Mouse (Mus musculus): Measurements from ENCODE around the gene Epo. TPM values are rescaled to one million over a fixed set of nuclear protein-coding genes. Genes with fewer than 3 reads are reported as not detected.

The Epo gene
- polyA plus RNA-seq, 1 experiment from 2014 or later: not detected

- Histone ChIP-seq H3K9me3 (no peaks in the 10 kb centered on the region), H3K36me3 (no peaks in the 10 kb centered on the region), H3K9ac (no peak overlapping the region), H3K4me3 (no peak overlapping the region), H3K27me3 (peaks cover 3% of the 10 kb centered on the region; the same call in 1 of the 2 replicates), H3K4me1 (no peaks in the 10 kb centered on the region), H3K4me2 (no peak overlapping the region), H3K27ac (no peak overlapping the region)
- 56% methylated on average over 7 of the region's 7 CpGs for WGBS
- no peak for ATAC-seq (ENCODE audit: insufficient number of reproducible peaks, insufficient read depth, low FRiP score, low TSS enrichment, low read depth)
Observed at GRCm38 (mm10) chr5:137455866-137456591, 77.0 kb downstream of the Epo start.

- Histone ChIP-seq H3K4me3 (no peak overlapping the region), H3K9ac (no peak overlapping the region), H3K4me1 (no peaks in the 10 kb centered on the region), H3K27me3 (peaks cover 3% of the 10 kb centered on the region; the same call in 1 of the 2 replicates), H3K9me3 (no peaks in the 10 kb centered on the region), H3K27ac (no peak overlapping the region), H3K4me2 (no peak overlapping the region), H3K36me3 (no peaks in the 10 kb centered on the region)
- no peak for ATAC-seq (ENCODE audit: insufficient number of reproducible peaks, insufficient read depth, low FRiP score, low TSS enrichment, low read depth)
- WGBS: 81% methylated on average over 6 of the region's 6 CpGs
Observed at GRCm38 (mm10) chr5:137455206-137455605, 77.8 kb downstream of the Epo start.

- Histone ChIP-seq H3K27me3 (no peaks in the 10 kb centered on the region), H3K4me3 (no peak overlapping the region), H3K27ac (no peak overlapping the region), H3K9me3 (no peaks in the 10 kb centered on the region), H3K9ac (no peak overlapping the region), H3K36me3 (no peaks in the 10 kb centered on the region), H3K4me2 (no peak overlapping the region), H3K4me1 (no peaks in the 10 kb centered on the region)
- ATAC-seq (ENCODE audit: insufficient number of reproducible peaks, insufficient read depth, low FRiP score, low TSS enrichment, low read depth): no peak
Observed at GRCm38 (mm10) chr5:137445536-137445935, 87.5 kb downstream of the Epo start.

GRCm38 (mm10) chr5:137440216-137440855 is 92.7 kb downstream of the Epo start:
- H3K9me3 ChIP-seq: no peaks in the 10 kb centered on the region
- no peak overlapping the region for H3K27ac ChIP-seq
- no peak for ATAC-seq (ENCODE audit: insufficient number of reproducible peaks, insufficient read depth, low FRiP score, low TSS enrichment, low read depth)
- H3K9ac ChIP-seq: no peak overlapping the region
- H3K27me3 ChIP-seq: no peaks in the 10 kb centered on the region
- no peaks in the 10 kb centered on the region for H3K4me1 ChIP-seq
- H3K4me2 ChIP-seq: no peak overlapping the region
- 75% methylated on average over 11 of the region's 11 CpGs for WGBS
- no peak overlapping the region for H3K4me3 ChIP-seq
- no peaks in the 10 kb centered on the region for H3K36me3 ChIP-seq

GRCm38 (mm10) chr5:137433889-137434288 is 99.2 kb downstream of the Epo start:
- Histone ChIP-seq H3K9me3 (no peaks in the 10 kb centered on the region), H3K4me2 (no peak overlapping the region), H3K36me3 (no peaks in the 10 kb centered on the region), H3K4me3 (no peak overlapping the region), H3K27me3 (no peaks in the 10 kb centered on the region), H3K9ac (no peak overlapping the region), H3K27ac (no peak overlapping the region), H3K4me1 (no peaks in the 10 kb centered on the region)
- ATAC-seq (ENCODE audit: insufficient number of reproducible peaks, insufficient read depth, low FRiP score, low TSS enrichment, low read depth): no peak
- 67% methylated on average over 6 of the region's 6 CpGs for WGBS

Small RNAs within 50 kb of the gene (microRNA-seq; reads per million reads assigned to microRNA genes)
- gene Mir6418: 1.5 reads per million

Other genes starting within 250 kb of the Epo start
- 2.7 and 3.3 TPM in 2 replicates for gene Ache, start 245.7 kb downstream of the Epo start, polyA plus RNA-seq (2015; fragmentation: Nextera tagmentation; extraction: Ambion mirVana)
- 5.4 and 5.6 TPM in 2 replicates for gene Ufsp1, start 238.6 kb downstream of the Epo start, polyA plus RNA-seq (2015; fragmentation: Nextera tagmentation; extraction: Ambion mirVana)
- 143 and 148 TPM in 2 replicates for gene Srrt, start 225.6 kb downstream of the Epo start, polyA plus RNA-seq (2015; fragmentation: Nextera tagmentation; extraction: Ambion mirVana)
- 106 TPM in 2 replicates for gene Trip6, start 218.8 kb downstream of the Epo start, polyA plus RNA-seq (2015; fragmentation: Nextera tagmentation; extraction: Ambion mirVana)
- gene Slc12a9, start 199.6 kb downstream of the Epo start, polyA plus RNA-seq (2015; fragmentation: Nextera tagmentation; extraction: Ambion mirVana): 16.0 and 16.1 TPM in 2 replicates
- 70.4 and 71.0 TPM in 2 replicates for gene Ephb4, start 183.1 kb downstream of the Epo start, polyA plus RNA-seq (2015; fragmentation: Nextera tagmentation; extraction: Ambion mirVana)
- 0.11 and 0.17 TPM in 2 replicates for gene Zan, start 56.2 kb downstream of the Epo start, polyA plus RNA-seq (2015; fragmentation: Nextera tagmentation; extraction: Ambion mirVana)
- gene Pop7, start 30.7 kb downstream of the Epo start, polyA plus RNA-seq (2015; fragmentation: Nextera tagmentation; extraction: Ambion mirVana): 48.0 and 56.2 TPM in 2 replicates
- 16.3 and 17.1 TPM in 2 replicates for gene Gigyf1, start 14.7 kb downstream of the Epo start, polyA plus RNA-seq (2015; fragmentation: Nextera tagmentation; extraction: Ambion mirVana)
- 360 and 396 TPM in 2 replicates for gene Gnb2, start 268 bp upstream of the Epo start, polyA plus RNA-seq (2015; fragmentation: Nextera tagmentation; extraction: Ambion mirVana)
- gene Actl6b, start 20.3 kb upstream of the Epo start, polyA plus RNA-seq (2015; fragmentation: Nextera tagmentation; extraction: Ambion mirVana): 2.8 and 4.5 TPM in 2 replicates
- 0.35 and 1.7 TPM in 2 replicates for gene Tfr2, start 36.6 kb upstream of the Epo start, polyA plus RNA-seq (2015; fragmentation: Nextera tagmentation; extraction: Ambion mirVana)
- gene Mospd3, start 67.8 kb upstream of the Epo start, polyA plus RNA-seq (2015; fragmentation: Nextera tagmentation; extraction: Ambion mirVana): 33.3 and 33.8 TPM in 2 replicates
- 122 and 135 TPM in 2 replicates for gene Pcolce, start 80.5 kb upstream of the Epo start, polyA plus RNA-seq (2015; fragmentation: Nextera tagmentation; extraction: Ambion mirVana)
- 0.13 TPM in 1 of 2 replicates, not detected in the other for gene Fbxo24, start 95.8 kb upstream of the Epo start, polyA plus RNA-seq (2015; fragmentation: Nextera tagmentation; extraction: Ambion mirVana)
- gene Lrch4, start 95.9 kb upstream of the Epo start, polyA plus RNA-seq (2015; fragmentation: Nextera tagmentation; extraction: Ambion mirVana): 31.5 and 33.9 TPM in 2 replicates
- gene Gm20605, start 95.9 kb upstream of the Epo start, polyA plus RNA-seq (2015; fragmentation: Nextera tagmentation; extraction: Ambion mirVana): 7.9 and 8.2 TPM in 2 replicates
- 7.0 and 8.6 TPM in 2 replicates for gene Sap25, start 108.1 kb upstream of the Epo start, polyA plus RNA-seq (2015; fragmentation: Nextera tagmentation; extraction: Ambion mirVana)
- gene Irs3, start 112.5 kb upstream of the Epo start, polyA plus RNA-seq (2015; fragmentation: Nextera tagmentation; extraction: Ambion mirVana): 0.26 and 0.32 TPM in 2 replicates
- gene Agfg2, start 151.5 kb upstream of the Epo start, polyA plus RNA-seq (2015; fragmentation: Nextera tagmentation; extraction: Ambion mirVana): 15.8 and 19.2 TPM in 2 replicates
- 3.5 and 4.4 TPM in 2 replicates for gene Nyap1, start 208.4 kb upstream of the Epo start, polyA plus RNA-seq (2015; fragmentation: Nextera tagmentation; extraction: Ambion mirVana)
- gene Tsc22d4, start 212.5 kb upstream of the Epo start, polyA plus RNA-seq (2015; fragmentation: Nextera tagmentation; extraction: Ambion mirVana): 129 and 134 TPM in 2 replicates
- gene Ppp1r35, start 245.6 kb upstream of the Epo start, polyA plus RNA-seq (2015; fragmentation: Nextera tagmentation; extraction: Ambion mirVana): 28.4 and 30.6 TPM in 2 replicates